Mouse (Mus musculus) liver, adult 2 months (tissue): ENCODE measurements at regions not wholly inside any gene's neighbourhood (a gene's known extent, or its start where the extent isn't known, plus 50 kb on each side); places are given as distances from the start of the nearest gene placed in this dataset.
A peak's percentile ranks its signal among the peaks of the same experiment; 100 is the strongest.

ENCODE experiments used
- DNase-seq: peaks from one replicate; pipeline ENCODE4 v3.0.0-alpha.2; 2011; ENCODE audit warnings: low read depth, low spot score; ENCODE audit errors: extremely low read depth
- H3K27ac ChIP-seq: fragments of 200-500 bp; replicated peaks from 2 replicates; pipeline ENCODE4 v1.5.1; 2012; ENCODE audit warnings: low read depth, mild to moderate bottlenecking, control low read depth, inconsistent platforms, low read length; ENCODE audit not compliant: insufficient read depth
- H3K27me3 ChIP-seq: fragments of 200-500 bp; 2 replicates; pipeline ENCODE4 v1.6.1; 2012; ENCODE audit warnings: mild to moderate bottlenecking, moderate library complexity, low read length, inconsistent platforms; ENCODE audit not compliant: control insufficient read depth, insufficient read depth
- H3K36me3 ChIP-seq: fragments of 200-500 bp; 2 replicates; pipeline ENCODE4 v1.6.1; 2012; ENCODE audit warnings: low read length, inconsistent platforms; ENCODE audit not compliant: control insufficient read depth, insufficient read depth
- H3K4me1 ChIP-seq: fragments of 200-500 bp; 2 replicates; pipeline ENCODE4 v1.6.1; 2011; ENCODE audit warnings: low read length; ENCODE audit not compliant: control insufficient read depth, insufficient read depth
- H3K4me3 ChIP-seq: fragments of 200-500 bp; 2 replicates; pipeline ENCODE4 v1.5.1; 2011; ENCODE audit warnings: low read depth, mild to moderate bottlenecking, control low read depth, low read length, moderate library complexity; ENCODE audit not compliant: insufficient read depth
- H3K79me2 ChIP-seq: fragments of 200-500 bp; 2 replicates; pipeline ENCODE4 v1.6.1; 2012; ENCODE audit warnings: inconsistent platforms, mild to moderate bottlenecking, low read length, moderate library complexity; ENCODE audit not compliant: control insufficient read depth, insufficient read depth
- H3K9ac ChIP-seq: fragments of 200-500 bp; 2 replicates; pipeline ENCODE4 v1.6.1; 2012; ENCODE audit warnings: low read depth, mild to moderate bottlenecking, control low read depth, inconsistent platforms, low read length
- CTCF ChIP-seq: fragments of 200-500 bp; IDR thresholded peaks from 2 replicates; pipeline ENCODE4 v1.5.1; 2011; ENCODE audit warnings: low read depth, low read length, control low read depth
- POLR2A ChIP-seq: fragments of 200-500 bp; IDR thresholded peaks from 2 replicates; pipeline ENCODE4 v1.6.1; 2011; ENCODE audit warnings: low read length, control low read depth; ENCODE audit not compliant: insufficient read depth; ENCODE audit errors: extremely low read depth
- WGBS: fragments of 180-500 bp; shearing (Covaris S2); methylation state at CpG from one replicate; pipeline ENCODE4 v1.1.7; 2018; 5-methylcytosine and 5-hydroxymethylcytosine counted together

DNA sequence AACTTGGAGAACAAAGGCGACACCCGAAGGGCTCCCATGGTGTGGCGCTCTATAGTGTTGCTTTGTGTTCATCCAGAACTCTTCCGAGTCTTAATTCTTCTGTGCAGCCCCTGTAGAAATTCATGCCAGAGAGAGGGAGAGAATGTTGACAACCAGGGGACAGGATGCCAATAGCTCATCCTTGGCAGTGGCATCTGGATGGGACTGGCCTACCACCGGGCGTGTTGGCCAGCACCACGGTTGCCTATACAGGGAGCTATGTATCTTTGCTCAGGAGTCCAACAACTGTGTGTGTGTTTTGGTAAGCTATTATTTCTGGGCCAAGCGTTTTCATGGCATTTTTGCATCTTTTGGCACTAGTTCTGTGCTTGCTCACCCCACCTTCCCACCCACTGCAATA is 153.4 kb upstream of the Sox2 start:
- no peak overlapping the region for H3K27ac ChIP-seq
- no peak for DNase-seq
- TF ChIP-seq CTCF = peak; percentile 25; the same call in 1 of the 2 replicates
- TF ChIP-seq POLR2A = no peak
- H3K27me3 ChIP-seq = no peaks in the 10 kb centered on the region
- no peak overlapping the region for H3K4me3 ChIP-seq
- no peaks in the 10 kb centered on the region for H3K4me1 ChIP-seq
- no peaks in the 10 kb centered on the region for H3K36me3 ChIP-seq
- no peaks in the 10 kb centered on the region for H3K79me2 ChIP-seq
- H3K9ac ChIP-seq = no peak overlapping the region
- 82% methylated on average over 8 of the region's 8 CpGs for WGBS

DNA sequence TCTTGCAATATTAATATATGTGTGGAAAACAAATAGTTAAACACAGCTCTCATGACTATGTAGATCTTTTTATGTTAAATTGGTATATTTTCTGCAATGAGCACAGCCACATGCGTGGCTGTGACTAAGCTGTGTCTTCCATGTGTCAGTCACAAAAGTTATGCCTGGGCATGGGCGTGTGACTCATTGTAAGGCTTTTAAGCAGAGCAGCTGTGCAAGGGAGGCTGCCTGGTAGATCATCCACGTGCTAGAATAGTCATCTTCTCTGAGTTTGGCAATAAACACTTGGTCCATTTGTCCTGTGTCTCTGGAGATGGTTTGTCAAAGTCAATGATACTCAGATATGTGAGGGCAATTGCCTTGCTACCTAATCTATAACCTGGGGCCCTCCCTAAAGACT is 154.6 kb upstream of the Sox2 start:
- H3K9ac ChIP-seq = no peak overlapping the region
- H3K27ac ChIP-seq = no peak overlapping the region
- H3K4me3 ChIP-seq = no peak overlapping the region
- no peak for TF ChIP-seq CTCF
- no peak for TF ChIP-seq POLR2A
- no peaks in the 10 kb centered on the region for H3K4me1 ChIP-seq
- DNase-seq = no peak
- H3K36me3 ChIP-seq = no peaks in the 10 kb centered on the region
- WGBS = 80% methylated on average over 3 of the region's 3 CpGs
- no peaks in the 10 kb centered on the region for H3K27me3 ChIP-seq
- no peaks in the 10 kb centered on the region for H3K79me2 ChIP-seq

DNA sequence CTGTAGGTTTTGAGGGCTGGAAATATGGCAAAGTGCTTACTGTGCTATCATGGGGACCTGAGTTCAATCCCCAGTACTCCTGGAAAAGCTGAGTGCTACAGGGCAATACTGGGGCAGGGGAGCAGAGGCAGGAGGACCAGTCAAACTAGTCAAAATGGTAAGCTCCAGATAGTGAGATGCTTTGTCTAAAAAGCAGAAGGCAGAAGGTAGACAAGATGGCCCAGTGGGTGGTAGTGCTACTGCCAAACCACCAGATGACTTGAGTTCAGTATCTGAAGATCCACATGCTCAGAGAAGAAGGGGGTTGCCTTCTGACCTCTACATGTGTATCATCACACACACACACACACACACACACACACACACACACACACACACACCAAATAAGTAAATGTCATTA is 156.3 kb upstream of the Sox2 start:
- H3K27ac ChIP-seq = no peak overlapping the region
- H3K4me1 ChIP-seq = no peaks in the 10 kb centered on the region
- H3K36me3 ChIP-seq = no peaks in the 10 kb centered on the region
- DNase-seq = no peak
- H3K4me3 ChIP-seq = no peak overlapping the region
- TF ChIP-seq CTCF (no peak), POLR2A (no peak)
- no peaks in the 10 kb centered on the region for H3K27me3 ChIP-seq
- no peak overlapping the region for H3K9ac ChIP-seq
- H3K79me2 ChIP-seq = no peaks in the 10 kb centered on the region

DNA sequence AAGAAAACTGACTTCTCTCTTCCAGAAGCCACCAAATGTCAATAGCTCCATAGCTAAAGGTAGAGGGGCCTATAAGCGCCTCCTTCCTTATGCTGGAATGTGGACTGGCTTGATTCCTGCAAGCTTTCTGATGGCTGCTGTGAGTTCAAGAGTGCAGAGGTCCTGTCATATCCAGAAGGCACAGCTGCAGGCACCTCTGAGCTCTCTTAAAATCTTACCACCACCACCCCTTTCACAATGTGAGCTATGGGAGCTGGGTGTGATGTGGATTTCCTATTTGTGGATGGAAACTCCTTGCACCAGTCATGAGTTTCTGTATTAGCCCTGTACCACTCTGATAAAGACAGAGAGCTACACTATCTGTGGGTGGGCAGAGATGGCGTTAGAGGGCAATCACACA is 161.2 kb upstream of the Sox2 start:
- Histone ChIP-seq H3K36me3 (no peaks in the 10 kb centered on the region), H3K27ac (no peak overlapping the region), H3K79me2 (no peaks in the 10 kb centered on the region), H3K9ac (no peak overlapping the region), H3K4me1 (peaks cover 9% of the 10 kb centered on the region), H3K4me3 (no peak overlapping the region), H3K27me3 (no peaks in the 10 kb centered on the region)
- TF ChIP-seq POLR2A (no peak), CTCF (no peak)
- WGBS = 92% methylated on average over 2 of the region's 2 CpGs
- no peak for DNase-seq

DNA sequence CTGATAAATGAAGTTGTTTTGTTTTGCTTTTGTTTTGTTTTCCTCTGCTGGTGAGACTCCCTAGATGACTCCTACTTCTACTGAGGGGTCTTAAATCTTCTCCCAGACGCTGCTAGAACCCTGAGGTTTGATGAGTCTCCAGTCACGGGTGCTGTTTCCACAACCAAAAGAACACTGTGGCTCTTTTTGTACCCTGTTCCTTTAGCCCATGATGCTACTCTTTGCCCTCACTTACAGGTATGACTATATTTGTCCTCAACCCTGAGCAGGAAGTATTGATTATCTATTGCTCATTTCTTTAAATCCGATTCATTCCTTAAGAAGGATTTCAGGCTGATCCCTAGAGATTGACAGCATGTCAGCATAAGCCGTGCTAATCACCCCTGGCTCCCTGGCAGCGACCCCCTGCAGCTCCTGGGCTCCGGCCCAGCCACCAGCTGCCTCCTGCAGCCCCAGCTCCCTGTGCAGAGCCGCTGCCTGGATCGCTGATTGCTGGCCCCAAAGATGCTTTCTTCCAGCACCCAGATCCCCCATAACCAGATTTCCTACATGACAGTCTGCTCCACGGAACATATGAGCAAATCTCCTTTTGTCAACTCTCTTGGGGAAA is 163.7 kb upstream of the Sox2 start:
- H3K27ac ChIP-seq = 0 out of 2 replicates have a peak overlapping the region, but pooled peaks have one; percentile 39
- no peak overlapping the region for H3K4me3 ChIP-seq
- no peaks in the 10 kb centered on the region for H3K79me2 ChIP-seq
- WGBS = 20% methylated on average over 9 of the region's 9 CpGs
- H3K9ac ChIP-seq = no peak overlapping the region
- TF ChIP-seq CTCF (no peak), POLR2A (no peak)
- peaks cover 16% of the 10 kb centered on the region for H3K4me1 ChIP-seq
- no peaks in the 10 kb centered on the region for H3K27me3 ChIP-seq
- no peaks in the 10 kb centered on the region for H3K36me3 ChIP-seq
- peak; percentile 55 for DNase-seq

DNA sequence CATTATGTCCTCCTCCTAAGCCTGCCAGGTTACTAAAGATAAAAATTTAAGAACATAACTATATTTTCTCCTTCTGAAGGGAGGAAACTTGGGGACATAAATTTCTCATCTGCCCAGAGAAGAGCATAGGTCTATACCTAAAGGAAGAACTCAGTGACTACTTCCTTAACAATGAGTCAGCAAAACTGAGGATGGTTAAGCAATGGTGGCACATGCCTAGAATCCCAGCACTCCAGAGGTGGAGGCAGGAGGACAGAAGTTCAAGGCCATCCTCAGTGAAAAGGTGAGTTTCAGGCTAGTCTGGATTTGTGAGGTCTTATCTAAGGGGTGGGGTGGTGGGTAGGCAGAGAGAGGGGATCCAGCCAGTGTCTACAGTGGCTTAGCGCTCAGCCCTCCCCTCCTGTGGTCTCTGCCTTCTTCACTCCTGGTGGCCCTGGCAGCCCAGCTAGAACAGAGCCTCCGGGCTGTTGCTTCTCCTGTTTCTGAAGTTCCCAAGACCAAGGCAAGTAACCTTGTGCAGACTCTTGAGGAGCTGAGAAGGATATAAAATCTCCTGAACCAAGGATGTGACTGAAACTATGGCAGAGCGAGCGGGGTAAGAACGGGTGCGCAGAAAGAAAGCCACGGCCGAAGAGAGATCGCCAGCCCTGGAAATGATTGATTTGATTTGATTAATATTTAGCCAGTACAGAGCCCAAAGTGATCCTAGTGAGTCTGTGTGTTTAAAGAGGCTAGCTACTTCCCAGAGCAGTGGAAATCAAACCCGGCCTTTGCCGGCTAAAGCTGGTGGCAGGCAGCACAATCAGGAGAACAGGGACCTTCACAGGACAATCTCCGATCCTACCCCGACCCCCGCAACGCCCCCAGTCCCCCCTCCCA is 164.6 kb upstream of the Sox2 start:
- 15% methylated on average over 15 of the region's 15 CpGs for WGBS
- no peaks in the 10 kb centered on the region for H3K79me2 ChIP-seq
- no peak for TF ChIP-seq CTCF
- no peak for TF ChIP-seq POLR2A
- DNase-seq = peak; percentile 89
- H3K9ac ChIP-seq = peak overlapping the region; percentile 41
- H3K27ac ChIP-seq = peak overlapping the region; percentile 71
- no peaks in the 10 kb centered on the region for H3K27me3 ChIP-seq
- peak overlapping the region; percentile 9 for H3K4me3 ChIP-seq
- H3K4me1 ChIP-seq = peaks cover 16% of the 10 kb centered on the region
- no peaks in the 10 kb centered on the region for H3K36me3 ChIP-seq
